Mouse (Mus musculus): ENCODE measurements at regions not wholly inside any gene's neighbourhood (a gene's known extent, or its start where the extent isn't known, plus 50 kb on each side); places are given as distances from the start of the nearest gene placed in this dataset.

- no peak for DNase-seq (ENCODE audit: extremely low spot score in 1 of 2, low spot score in 2 of 2)
- no peak overlapping the region for H3K27ac ChIP-seq
- no peak overlapping the region for H3K4me3 ChIP-seq
- intact Hi-C loops (cut with DNase I), result no loop called here
- no peak for TF ChIP-seq CTCF (IDR thresholded peaks at IDR 0.05)
Measured at GRCm38 (mm10) chr16:24129701-24130100, 141.0 kb upstream of the Bcl6 start.

GRCm38 (mm10) chr16:24128566-24128965, 139.9 kb upstream of the Bcl6 start:
- no peak overlapping the region for H3K4me3 ChIP-seq
- no peak overlapping the region for H3K27ac ChIP-seq
- intact Hi-C loops (cut with DNase I), result no loop called here
- DNase-seq (ENCODE audit: extremely low spot score in 1 of 2, low spot score in 2 of 2), result no peak
- no peak for TF ChIP-seq CTCF (IDR thresholded peaks at IDR 0.05)

- DNase-seq (ENCODE audit: extremely low spot score in 1 of 2, low spot score in 2 of 2), result no peak
- H3K4me3 ChIP-seq, result no peak overlapping the region
- intact Hi-C loops (cut with DNase I), result no loop called here
- no peak for TF ChIP-seq CTCF (IDR thresholded peaks at IDR 0.05)
- H3K27ac ChIP-seq, result no peak overlapping the region
Measured at GRCm38 (mm10) chr16:24124766-24125165, 136.1 kb upstream of the Bcl6 start.

- no peak for TF ChIP-seq CTCF (IDR thresholded peaks at IDR 0.05)
- intact Hi-C loops (cut with DNase I), result no loop called here
- H3K27ac ChIP-seq, result no peak overlapping the region
Measured at GRCm38 (mm10) chr16:24124083-24124482, 135.4 kb upstream of the Bcl6 start.

GRCm38 (mm10) chr16:24121633-24122032, 133.0 kb upstream of the Bcl6 start:
- intact Hi-C loops (cut with DNase I), result no loop called here
- no peak for DNase-seq (ENCODE audit: extremely low spot score in 1 of 2, low spot score in 2 of 2)
- Histone ChIP-seq H3K4me3 (no peak overlapping the region), H3K27ac (no peak overlapping the region)
- no peak for TF ChIP-seq CTCF (IDR thresholded peaks at IDR 0.05)

More at GRCm38 (mm10) chr16:24124083-24124482, 135.4 kb upstream of the Bcl6 start:
- no peak overlapping the region for H3K4me3 ChIP-seq
- no peak for DNase-seq (ENCODE audit: extremely low spot score in 1 of 2, low spot score in 2 of 2)

GRCm38 (mm10) chr16:24120836-24121235, 132.2 kb upstream of the Bcl6 start:
- no peak for TF ChIP-seq CTCF (IDR thresholded peaks at IDR 0.05)
- Histone ChIP-seq H3K27ac (no peak overlapping the region), H3K4me3 (no peak overlapping the region)
- DNase-seq (ENCODE audit: extremely low spot score in 1 of 2, low spot score in 2 of 2), result no peak
- intact Hi-C loops (cut with DNase I), result no loop called here

GRCm38 (mm10) chr16:24118487-24118886, 129.8 kb upstream of the Bcl6 start:
- TF ChIP-seq CTCF (IDR thresholded peaks at IDR 0.05), result no peak
- H3K4me3 ChIP-seq, result no peak overlapping the region
- intact Hi-C loops (cut with DNase I), result no loop called here
- no peak for DNase-seq (ENCODE audit: extremely low spot score in 1 of 2, low spot score in 2 of 2)
- no peak overlapping the region for H3K27ac ChIP-seq

GRCm38 (mm10) chr16:24102854-24103690, 114.4 kb upstream of the Bcl6 start:
- DNase-seq (ENCODE audit: extremely low spot score in 1 of 2, low spot score in 2 of 2), result no peak
- H3K4me3 ChIP-seq, result no peak overlapping the region
- intact Hi-C loops (cut with DNase I), result no loop called here
- TF ChIP-seq CTCF (IDR thresholded peaks at IDR 0.05), result no peak
- H3K27ac ChIP-seq, result no peak overlapping the region

- no peak for DNase-seq (ENCODE audit: extremely low spot score in 1 of 2, low spot score in 2 of 2)
- no peak for TF ChIP-seq CTCF (IDR thresholded peaks at IDR 0.05)
- Histone ChIP-seq H3K27ac (no peak overlapping the region), H3K4me3 (no peak overlapping the region)
- intact Hi-C loops (cut with DNase I), result no loop called here
Measured at GRCm38 (mm10) chr16:24097596-24097995, 108.9 kb upstream of the Bcl6 start.

- no peak overlapping the region for H3K4me3 ChIP-seq
- H3K27ac ChIP-seq, result no peak overlapping the region
- no peak for TF ChIP-seq CTCF (IDR thresholded peaks at IDR 0.05)
- intact Hi-C loops (cut with DNase I), result no loop called here
- DNase-seq (ENCODE audit: extremely low spot score in 1 of 2, low spot score in 2 of 2), result no peak
Measured at GRCm38 (mm10) chr16:24096076-24096475, 107.4 kb upstream of the Bcl6 start.

- Histone ChIP-seq H3K27ac (no peak overlapping the region), H3K4me3 (no peak overlapping the region)
- TF ChIP-seq CTCF (IDR thresholded peaks at IDR 0.05), result no peak
- intact Hi-C loops (cut with DNase I), result no loop called here
- DNase-seq (ENCODE audit: extremely low spot score in 1 of 2, low spot score in 2 of 2), result no peak
Measured at GRCm38 (mm10) chr16:24095630-24096029, 107.0 kb upstream of the Bcl6 start.

GRCm38 (mm10) chr16:24094566-24094965, 105.9 kb upstream of the Bcl6 start:
- no peak for DNase-seq (ENCODE audit: extremely low spot score in 1 of 2, low spot score in 2 of 2)
- Histone ChIP-seq H3K27ac (no peak overlapping the region), H3K4me3 (no peak overlapping the region)
- TF ChIP-seq CTCF (IDR thresholded peaks at IDR 0.05), result no peak
- intact Hi-C loops (cut with DNase I), result no loop called here

- no peak for TF ChIP-seq CTCF (IDR thresholded peaks at IDR 0.05)
- H3K4me3 ChIP-seq, result no peak overlapping the region
- H3K27ac ChIP-seq, result no peak overlapping the region
- no peak for DNase-seq (ENCODE audit: extremely low spot score in 1 of 2, low spot score in 2 of 2)
- intact Hi-C loops (cut with DNase I), result no loop called here
Measured at GRCm38 (mm10) chr16:24093624-24094023, 105.0 kb upstream of the Bcl6 start.

Data from left cerebral cortex, adult 2 months (tissue).